Mouse (Mus musculus) embryo, embryonic 11 days (tissue): Measurements from ENCODE around the gene Spsb1.

Source experiments
- DNase-seq: peaks from one replicate; pipeline ENCODE4 v3.0.0-alpha.2; 2015

The Spsb1 gene

DNA sequence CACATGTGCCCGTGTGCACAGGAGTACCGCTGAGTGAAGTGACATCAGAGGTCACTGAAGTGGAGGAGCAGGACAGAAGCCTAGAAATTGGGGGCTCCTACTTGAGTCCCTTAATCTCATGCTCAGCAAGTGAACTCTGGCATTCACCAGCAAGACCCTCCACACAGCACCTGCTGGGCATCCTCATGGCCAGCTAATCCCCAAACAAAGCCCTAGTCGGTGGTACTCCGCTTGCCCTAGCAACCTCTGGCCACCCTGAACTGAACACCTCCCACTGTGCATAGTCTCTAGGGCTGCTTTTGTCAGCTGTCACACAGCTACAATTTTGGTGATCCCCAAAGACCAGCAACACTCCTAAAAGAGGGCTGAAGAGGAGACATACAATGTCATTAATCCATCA, 44.3 kb downstream of the Spsb1 start:
- no peak for DNase-seq

DNA sequence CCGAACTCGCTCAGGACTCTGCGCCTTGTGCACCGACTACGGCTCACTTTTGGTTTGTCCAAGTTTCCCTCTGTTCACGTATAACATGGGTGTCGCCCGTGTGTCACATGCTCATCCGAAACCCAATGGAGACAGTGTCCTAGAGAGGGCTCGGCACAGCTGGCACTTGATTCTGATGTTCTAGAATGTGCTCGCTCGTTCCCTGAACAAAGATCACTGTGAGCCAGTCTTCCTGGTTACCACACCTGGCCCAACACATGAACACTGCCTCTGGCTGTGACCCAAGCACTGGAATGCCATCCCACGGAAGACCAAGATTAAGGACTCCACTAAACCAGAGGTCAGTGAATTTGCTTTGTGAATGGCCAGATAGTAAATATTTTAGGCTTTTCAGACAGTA, 45.3 kb downstream of the Spsb1 start:
- no peak for DNase-seq

DNA sequence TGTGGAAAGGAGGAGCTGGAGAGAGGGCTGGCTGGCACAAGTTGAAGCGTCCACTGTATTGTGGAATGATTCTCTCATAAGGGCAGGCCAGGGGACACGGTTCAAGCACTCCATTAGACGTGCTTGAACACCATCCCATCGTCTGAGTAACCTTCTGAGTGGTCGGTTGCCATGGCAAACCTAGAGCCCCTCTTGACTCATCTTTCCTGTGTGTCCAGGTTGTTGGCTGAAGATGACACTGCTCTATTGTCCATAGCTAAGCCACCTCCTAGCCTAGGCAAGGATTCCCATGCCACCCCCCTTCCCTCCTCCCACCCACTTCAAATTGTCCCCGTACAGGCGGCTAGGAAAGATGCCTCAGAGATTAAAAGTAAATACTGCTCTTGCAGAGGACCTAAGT, 45.9 kb downstream of the Spsb1 start:
- DNase-seq: no peak

DNA sequence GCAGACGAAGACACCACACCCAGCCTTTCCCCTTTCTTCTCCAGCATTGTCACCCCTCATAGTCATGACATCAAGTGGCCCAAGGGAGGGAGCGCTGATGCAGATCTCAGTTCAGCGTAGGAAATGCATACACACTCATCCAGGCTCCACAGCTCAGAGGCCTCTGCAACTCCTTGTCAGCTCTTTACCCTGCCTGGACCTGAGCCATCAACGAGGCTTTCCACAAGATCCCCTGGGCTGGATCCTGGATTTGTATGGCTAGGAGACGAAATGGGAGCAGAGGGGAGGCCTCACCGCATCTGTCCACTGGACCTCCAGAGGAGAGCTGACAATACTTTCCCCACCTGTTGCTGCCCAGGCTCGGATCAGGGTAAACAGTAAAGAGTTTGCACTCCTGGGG, 47.2 kb downstream of the Spsb1 start:
- DNase-seq: no peak

GRCm38 (mm10) chr4:149906921-149907320, 47.9 kb downstream of the Spsb1 start:
- peak; percentile 54 for DNase-seq

DNA sequence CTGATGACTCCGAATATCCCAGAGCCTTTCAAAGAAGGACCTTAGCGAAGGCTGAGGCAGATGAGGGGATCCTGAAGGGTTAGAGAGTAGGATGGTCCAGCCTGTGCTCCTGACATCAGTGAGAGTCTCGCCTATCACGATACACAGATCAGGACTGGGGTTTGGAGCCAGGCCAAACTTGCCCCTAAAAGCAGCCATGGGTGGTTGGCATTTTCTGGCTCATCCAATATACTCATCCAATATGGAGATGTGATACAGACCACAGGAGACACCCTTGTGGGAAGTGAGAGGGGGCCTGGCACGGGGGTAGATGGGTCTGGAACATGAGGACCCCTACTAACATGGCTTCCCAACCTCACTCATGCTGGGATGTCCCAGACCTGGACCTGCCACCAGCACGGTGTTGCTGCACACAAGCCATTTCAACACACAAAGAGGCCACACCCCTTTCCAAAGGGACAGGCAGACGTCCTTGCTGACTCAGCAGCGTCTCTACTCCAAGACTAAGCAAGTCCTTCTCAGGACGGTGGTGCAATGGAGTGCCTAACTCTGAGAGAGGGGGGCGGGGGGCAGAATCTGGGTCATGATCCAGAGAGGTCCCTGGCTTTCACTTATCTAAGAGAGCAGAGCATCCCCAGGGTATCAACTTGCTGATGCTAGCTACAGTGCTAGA, 49.4 kb downstream of the Spsb1 start:
- no peak for DNase-seq

GRCm38 (mm10) chr4:149903026-149903425, 51.8 kb downstream of the Spsb1 start:
- DNase-seq: no peak

DNA sequence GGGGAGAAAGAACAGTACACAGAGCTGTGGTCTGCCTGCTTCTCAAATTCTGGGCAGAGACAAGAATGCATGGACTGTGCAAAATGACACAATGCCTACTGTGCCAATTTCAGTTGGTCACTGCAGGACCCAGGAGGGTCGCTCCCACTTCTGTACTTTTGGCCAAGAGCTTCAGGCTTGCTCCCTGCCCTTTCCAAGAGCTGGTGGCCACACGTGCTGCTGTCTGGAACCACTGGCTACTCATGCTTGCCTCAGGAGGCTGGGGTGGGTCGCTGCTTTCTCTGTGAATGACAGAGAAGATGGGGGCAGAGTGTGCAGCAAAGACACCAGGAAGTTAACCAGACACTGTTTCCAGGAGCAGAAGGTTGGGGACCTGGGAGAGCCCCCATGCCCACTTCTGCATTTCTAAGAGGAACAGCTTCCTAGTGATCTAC, 53.5 kb downstream of the Spsb1 start:
- no peak for DNase-seq

- DNase-seq: no peak
Measured at GRCm38 (mm10) chr4:149897661-149898260, 57.1 kb downstream of the Spsb1 start.

DNA sequence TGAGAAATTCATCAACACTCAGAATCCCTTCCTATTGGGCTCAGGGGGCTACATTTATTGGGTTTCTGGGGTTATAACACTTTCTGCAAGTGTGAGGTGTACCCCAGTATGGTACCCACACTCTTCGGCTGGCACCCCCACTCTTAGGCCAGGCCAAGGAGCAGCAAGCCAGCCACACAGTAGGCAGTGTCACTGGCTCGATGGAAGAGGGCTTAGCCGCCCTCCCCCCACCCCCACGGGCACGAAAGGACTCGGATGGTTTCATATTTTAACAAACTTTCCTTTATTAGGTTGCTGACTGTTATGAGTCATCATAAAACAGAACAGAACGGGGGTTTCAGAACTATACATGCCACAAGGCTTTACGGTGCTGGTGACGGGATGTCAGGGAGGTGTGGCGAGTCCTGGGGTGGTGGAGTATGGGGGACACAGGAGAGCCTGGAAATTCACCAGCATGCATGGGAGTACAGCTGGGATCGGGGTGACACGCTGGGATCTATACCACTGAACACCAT, 58.8 kb downstream of the Spsb1 start:
- DNase-seq: no peak

- DNase-seq: no peak
Measured at GRCm38 (mm10) chr4:149895226-149895625, 59.6 kb downstream of the Spsb1 start.

- no peak for DNase-seq
Measured at GRCm38 (mm10) chr4:149894300-149894699, 60.5 kb downstream of the Spsb1 start.

DNA sequence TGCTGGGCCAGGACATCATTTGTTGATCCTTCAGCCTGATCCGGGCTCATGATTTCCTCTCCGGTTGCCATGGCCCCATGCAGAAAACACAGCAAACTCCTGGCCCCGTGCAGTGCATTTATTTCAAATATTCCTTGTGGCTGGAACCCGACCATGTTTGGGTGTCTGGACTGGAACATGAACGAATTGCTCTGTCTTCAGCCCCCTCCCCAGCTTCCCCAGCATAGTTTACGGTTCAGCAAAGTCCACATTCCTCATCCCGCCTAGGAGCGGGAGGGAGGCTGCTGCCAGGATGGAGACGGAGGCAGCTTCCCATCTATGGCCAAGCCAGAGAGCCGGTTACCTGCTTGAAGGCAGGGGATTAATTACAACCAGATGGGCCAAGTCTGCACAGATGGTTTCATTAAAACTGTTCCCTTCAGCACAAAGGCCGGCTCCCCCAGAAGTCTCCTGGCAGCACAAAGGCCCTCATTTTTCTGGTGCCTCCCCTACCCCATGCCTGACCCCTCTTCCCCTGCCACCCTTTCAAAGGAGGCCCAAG, 61.2 kb downstream of the Spsb1 start:
- peak; percentile 92 for DNase-seq

GRCm38 (mm10) chr4:149891172-149891960, 63.5 kb downstream of the Spsb1 start:
- no peak for DNase-seq

GRCm38 (mm10) chr4:149890551-149890950, 64.3 kb downstream of the Spsb1 start:
- peak; percentile 57 for DNase-seq

GRCm38 (mm10) chr4:149889851-149890250, 65.0 kb downstream of the Spsb1 start:
- peak; percentile 70 for DNase-seq

DNA sequence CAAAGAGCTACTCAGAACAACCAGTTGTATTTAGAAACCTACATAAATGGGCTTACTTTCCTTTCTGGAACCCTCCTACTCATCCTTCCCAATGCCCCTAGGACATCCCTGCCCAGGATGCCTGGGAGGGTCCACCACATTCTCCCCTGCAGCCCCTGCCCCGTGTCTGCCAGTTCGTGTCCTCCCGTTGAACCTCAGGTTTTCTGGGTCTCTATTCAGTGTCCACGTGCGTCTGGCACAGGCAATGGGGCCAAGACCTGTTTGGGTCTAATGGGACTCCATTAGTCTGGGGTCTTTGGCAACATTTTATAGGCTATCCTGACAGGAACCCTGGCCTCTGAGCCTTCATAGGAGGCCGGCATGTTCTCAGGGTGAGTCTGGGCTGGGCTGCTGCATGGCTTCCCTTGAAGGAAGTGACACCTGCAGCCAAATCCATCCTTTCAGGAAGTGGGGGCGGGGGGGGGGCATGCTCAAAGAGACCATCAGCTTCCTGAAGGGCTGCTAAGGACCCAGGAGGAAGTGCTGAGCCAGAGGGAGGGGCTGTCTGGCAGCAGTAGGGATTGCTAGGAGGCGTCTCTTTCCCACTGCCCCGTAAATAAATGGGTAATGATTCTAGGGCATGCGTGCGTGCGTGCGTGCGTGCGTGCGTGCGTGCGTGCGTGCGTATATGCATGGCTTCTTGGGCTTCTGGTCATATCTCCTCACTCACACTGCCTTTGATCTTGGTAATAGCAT, 65.9 kb downstream of the Spsb1 start:
- DNase-seq: no peak

- DNase-seq: no peak
Measured at GRCm38 (mm10) chr4:149888156-149888555, 66.7 kb downstream of the Spsb1 start.

DNA sequence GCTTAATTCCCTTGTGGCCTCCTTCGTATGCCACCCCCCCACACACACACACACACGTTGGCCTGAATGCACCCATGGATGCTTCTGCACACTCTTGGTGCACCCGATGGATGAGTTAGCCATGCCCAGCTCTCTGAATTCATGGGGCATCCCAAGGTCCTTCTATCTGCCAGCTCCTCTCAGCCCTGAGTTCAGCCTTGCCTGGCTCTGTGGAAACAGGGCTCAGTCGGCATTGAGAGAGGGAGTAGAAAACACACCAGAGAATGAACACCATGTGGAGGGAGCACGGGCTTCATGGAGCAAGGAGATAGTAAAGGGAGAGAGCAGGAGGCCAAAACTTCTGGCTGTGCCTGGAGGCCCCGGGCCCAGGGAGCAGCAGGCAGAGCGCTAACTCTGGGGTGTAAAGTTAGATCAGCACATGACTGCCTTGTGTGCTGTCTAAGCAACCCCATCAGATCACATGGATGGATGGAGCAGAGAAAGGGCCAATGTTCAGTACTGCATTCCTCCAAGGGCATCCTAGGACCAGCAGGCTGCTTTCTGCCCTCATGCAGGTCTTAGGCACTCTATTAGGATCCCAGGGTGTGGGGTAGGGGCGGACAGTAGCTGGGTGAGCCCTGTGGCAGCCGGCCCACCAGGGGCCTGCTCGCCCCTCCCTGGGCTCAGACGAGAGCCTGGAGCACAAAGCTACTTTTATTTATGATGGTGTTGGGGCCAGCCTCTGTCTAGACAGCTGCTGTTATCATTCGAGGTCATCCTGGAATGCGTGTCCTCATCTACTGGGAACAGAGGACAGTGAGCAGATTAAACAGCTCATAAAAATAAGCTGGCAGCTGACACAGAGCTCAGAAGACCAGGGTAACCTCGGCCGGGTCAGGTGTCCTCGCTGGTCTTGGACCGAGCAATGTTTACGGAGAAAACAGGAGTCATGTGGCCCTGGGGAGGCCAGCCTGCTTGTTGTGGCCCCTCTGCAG, 68.3 kb downstream of the Spsb1 start:
- DNase-seq: no peak

DNA sequence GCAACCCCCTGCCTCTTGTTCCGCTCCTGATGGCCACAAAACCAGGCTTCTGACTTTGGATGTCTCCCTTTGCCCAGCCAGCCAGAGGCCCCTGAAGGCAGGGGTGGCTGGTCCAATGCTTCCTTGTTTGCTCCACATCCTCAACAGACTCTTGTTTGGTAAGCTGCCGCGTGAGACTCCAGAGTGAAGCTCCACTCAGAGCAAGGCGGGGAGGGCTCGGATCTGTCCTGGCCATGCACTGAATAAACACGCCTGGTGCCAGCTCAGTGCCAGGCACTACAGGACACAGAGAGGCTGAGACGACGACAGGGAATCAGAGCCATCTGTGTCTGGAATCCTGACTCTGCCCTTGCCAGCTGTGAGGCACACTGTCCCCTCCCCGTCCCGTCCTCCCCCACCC, 70.9 kb downstream of the Spsb1 start:
- DNase-seq: no peak

DNA sequence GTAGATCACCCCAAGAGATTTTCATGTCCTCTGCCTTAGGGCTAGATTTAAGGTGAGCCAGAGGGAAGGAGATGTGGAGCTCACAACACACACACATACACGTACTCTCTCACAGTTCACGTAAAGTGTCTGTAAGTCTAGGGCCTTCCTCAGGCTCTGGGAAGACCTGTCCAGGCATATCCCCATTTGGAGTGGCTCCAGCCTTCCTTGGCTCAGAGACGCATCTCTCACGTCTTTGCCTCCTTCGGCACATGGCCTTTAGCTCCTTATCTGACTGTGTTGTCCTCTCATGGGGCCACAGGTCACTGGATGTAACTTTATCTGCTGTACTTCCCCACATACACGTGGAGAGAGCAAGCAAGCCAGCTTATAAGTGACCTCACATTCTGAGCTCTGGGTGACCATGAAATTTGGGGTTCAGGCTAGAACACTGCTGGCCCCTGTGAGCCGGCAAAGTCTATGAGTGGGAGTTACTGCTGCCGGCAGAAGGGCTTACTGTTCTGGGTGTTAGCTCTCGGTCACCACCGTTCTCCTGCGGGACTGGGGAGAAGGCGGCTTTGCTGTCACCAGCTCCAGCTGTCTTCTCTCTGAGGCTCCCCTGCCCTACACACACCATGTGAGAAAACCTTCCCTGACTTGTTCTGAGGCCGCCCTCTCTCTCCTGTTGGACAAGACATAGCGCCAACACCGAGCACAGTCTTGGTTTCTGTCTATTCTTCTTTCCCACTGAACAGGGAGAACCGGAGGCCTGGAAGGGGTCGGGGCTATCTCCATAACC, 72.5 kb downstream of the Spsb1 start:
- no peak for DNase-seq
